Mouse (Mus musculus) kidney, adult 2 months (tissue): ENCODE measurements around the gene Tbc1d17.

ENCODE experiments used
- CTCF ChIP-seq: fragments of 200-500 bp; conservative IDR thresholded peaks from 2 replicates; pipeline ENCODE4 v1.5.1; 2011; ENCODE audit warnings: low read depth, mild to moderate bottlenecking, control low read depth, low read length, moderate library complexity, mixed read lengths; ENCODE audit not compliant: insufficient read depth, insufficient read length
- POLR2A ChIP-seq: fragments of 200-500 bp; IDR thresholded peaks from one replicate; pipeline ENCODE4 v1.6.1; 2011; ENCODE audit warnings: low read depth, low read length, control low read depth

- TF ChIP-seq CTCF (no peak), POLR2A (no peak)
Measured at GRCm38 (mm10) chr7:44789531-44789930, 59.3 kb downstream of the Tbc1d17 start.
